ENCODE assay signal across 16 mouse cellular contexts in genomic region chr2:149737837-149738236, GRCm38 (mm10).
DNase-seq lines count a peak whose midpoint lies in the region; ATAC-seq and TF ChIP-seq lines count a peak whose summit lies in the region.
"Had no signal": no experiment of that assay in that cellular context is flagged by ENCODE, and none has a peak within 500 bp of the region (broad histone marks: within the 10 kb centered on the region; RNA-seq: fewer than 3 reads in every experiment).

No protein-coding gene starts in this region.

- ATAC-seq in hindbrain, embryonic 12.5 days (ENCODE audit: low FRiP score) = peak; percentile 52; the same call in 1 of the 2 replicates
- ATAC-seq in hindbrain, embryonic 14.5 days (ENCODE audit: low FRiP score) = no peak; the same call in 1 of the 2 replicates
- ATAC-seq: inflammation-experienced regulatory T-cells, adult 6 months had no signal

- no peaks in the 10 kb centered on the region for H3K4me1 ChIP-seq in hindbrain, embryonic 12.5 days
- H3K4me1 ChIP-seq in hindbrain, embryonic 14.5 days (replicated peaks; ENCODE audit: control insufficient read depth, insufficient read depth, low read length) = no peaks in the 10 kb centered on the region

- 56% methylated on average over 2 of the region's 2 CpGs for WGBS in hindbrain, embryonic 12.5 days
- WGBS in hindbrain, embryonic 14.5 days = 33% methylated on average over 2 of the region's 2 CpGs

- H3K27ac ChIP-seq in hindbrain, embryonic 12.5 days = no peak overlapping the region
- no peak overlapping the region for H3K27ac ChIP-seq in hindbrain, embryonic 14.5 days
- no peak overlapping the region for H3K27ac ChIP-seq in layer of hippocampus, adult 2 months
- H3K27ac ChIP-seq: liver, embryonic 14.5 days had no signal

- no peak overlapping the region for H3K4me2 ChIP-seq in hindbrain, embryonic 12.5 days (replicated peaks)
- H3K4me2 ChIP-seq in hindbrain, embryonic 14.5 days (replicated peaks) = no peak overlapping the region

- no peak overlapping the region for H3K9ac ChIP-seq in hindbrain, embryonic 12.5 days
- H3K9ac ChIP-seq in hindbrain, embryonic 14.5 days = no peak overlapping the region
- H3K9ac ChIP-seq: liver, embryonic 14.5 days had no signal

- H3K27me3 ChIP-seq in hindbrain, embryonic 12.5 days = no peaks in the 10 kb centered on the region
- no peaks in the 10 kb centered on the region for H3K27me3 ChIP-seq in hindbrain, embryonic 14.5 days (ENCODE audit: control insufficient read depth, insufficient read depth, low read length)

- H3K4me3 ChIP-seq in hindbrain, embryonic 12.5 days = no peak overlapping the region
- H3K4me3 ChIP-seq in hindbrain, embryonic 14.5 days (replicated peaks; ENCODE audit: low read length) = no peak overlapping the region
- H3K4me3 ChIP-seq in layer of hippocampus, adult 2 months = no peak overlapping the region
- H3K4me3 ChIP-seq: myocyte had no signal

- H3K36me3 ChIP-seq in hindbrain, embryonic 12.5 days = no peaks in the 10 kb centered on the region
- no peaks in the 10 kb centered on the region for H3K36me3 ChIP-seq in hindbrain, embryonic 14.5 days (replicated peaks; ENCODE audit: control insufficient read depth, insufficient read depth)

- no peak for TF ChIP-seq CTCF in layer of hippocampus, adult 2 months (conservative IDR thresholded peaks at IDR 0.05)

- no peaks in the 10 kb centered on the region for H3K9me3 ChIP-seq in hindbrain, embryonic 12.5 days (replicated peaks)
- no peaks in the 10 kb centered on the region for H3K9me3 ChIP-seq in hindbrain, embryonic 14.5 days (ENCODE audit: control insufficient read depth, low read length)

- no peak for DNase-seq in hindbrain, embryonic 14.5 days (ENCODE audit: low spot score)
- peak; percentile 7 for DNase-seq in retina, postnatal 1 day
- DNase-seq in retina, embryonic 14.5 days (ENCODE audit: low spot score) = no peak
- peak; percentile 33 to 60 for DNase-seq in layer of hippocampus, adult 2 months (ENCODE audit: low spot score in 2 of 2)
- DNase-seq in heart, postnatal 14 days = no peak
- DNase-seq in right cerebral cortex, postnatal 10 days (ENCODE audit: low spot score in 2 of 2) = no peak
- no peak for DNase-seq in thymus, adult 18-20 months
- DNase-seq: adrenal gland, postnatal 14 days; B cell, adult 2 months; kidney, postnatal 25 days; lung, postnatal 4 days; thymus, postnatal 14 days had no signal

- intact Hi-C loops in heart, postnatal 14 days (cut with DNase I) = no loop called here

Comparison
In these comparisons a context has a peak if more than half of its experiments do, and no peak if none do; other contexts are left out.
1. DNase-seq: peak in retina, postnatal 1 day (single experiment) and layer of hippocampus, adult 2 months (2 of 2); none in hindbrain, embryonic 14.5 days (single experiment), retina, embryonic 14.5 days (single experiment), heart, postnatal 14 days (0 of 2), right cerebral cortex, postnatal 10 days (0 of 2) and thymus, adult 18-20 months (0 of 2).